Mouse (Mus musculus) spleen, postnatal 4 days (tissue): ENCODE results near the gene Erc1.

Source experiments
- DNase-seq, 2 experiments: peaks; one replicate each; pipeline ENCODE4 v3.0.0; 2022; ENCODE audit warnings: low spot score in 2 of 2

Erc1 gene

GRCm38 (mm10) chr6:119590872-119591271, 257.1 kb downstream of the Erc1 start:
- no peak for DNase-seq

DNA sequence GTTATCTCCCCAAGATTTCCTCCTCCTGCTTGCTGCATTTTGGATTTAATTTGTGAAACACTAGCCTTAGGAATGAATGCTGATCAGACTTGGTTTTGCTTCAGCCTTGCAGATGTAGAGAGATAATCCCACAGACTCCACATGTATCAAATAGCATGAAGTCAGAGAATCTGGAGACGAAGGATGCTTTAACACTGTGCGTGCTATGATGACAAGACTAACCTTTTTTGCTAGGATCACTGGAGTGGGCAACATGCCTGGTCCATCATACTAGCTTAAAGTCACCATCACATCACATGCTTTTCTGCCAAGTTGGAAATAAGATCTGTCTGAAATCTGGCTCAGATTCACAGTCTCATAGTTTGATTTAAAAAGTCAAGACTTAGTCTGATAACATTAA, 260.1 kb downstream of the Erc1 start:
- no peak for DNase-seq

GRCm38 (mm10) chr6:119587454-119587853, 260.5 kb downstream of the Erc1 start:
- no peak for DNase-seq

DNA sequence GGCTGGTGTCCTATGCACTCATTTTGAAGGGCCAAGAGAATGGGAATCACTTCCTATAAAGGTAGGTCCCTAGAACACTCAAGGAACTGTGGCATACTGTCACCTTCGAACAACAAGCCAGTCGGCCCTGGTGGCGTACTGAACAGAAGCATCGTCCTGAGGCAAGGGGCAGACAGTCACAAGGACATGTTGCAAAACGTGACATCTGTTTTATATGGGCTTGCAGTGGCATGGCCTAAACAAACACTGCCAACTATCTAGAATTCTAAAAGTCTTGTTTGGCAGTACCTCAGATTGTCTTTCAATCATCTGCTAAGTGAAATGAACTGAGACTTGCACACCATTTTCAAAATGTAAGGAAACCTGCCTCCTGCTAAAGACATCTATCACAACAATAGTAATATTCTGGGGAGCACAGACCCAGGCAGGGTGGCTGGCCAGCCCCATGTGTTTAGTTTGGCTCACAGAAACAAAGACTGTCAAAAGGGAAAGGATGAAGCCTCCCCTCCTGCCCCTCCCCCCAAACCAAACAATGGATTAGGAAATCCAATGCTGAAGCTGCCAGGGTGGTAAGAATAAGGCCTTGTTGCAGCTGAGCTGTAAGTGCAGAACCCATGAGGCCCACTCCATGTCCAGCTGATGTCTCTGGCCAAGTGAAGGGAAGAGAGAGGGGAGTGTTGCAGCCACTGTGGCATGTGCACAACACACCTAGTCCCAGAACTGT, 262.2 kb downstream of the Erc1 start:
- DNase-seq: no peak

GRCm38 (mm10) chr6:119584061-119584460, 263.9 kb downstream of the Erc1 start:
- no peak for DNase-seq

- DNase-seq: no peak
Measured at GRCm38 (mm10) chr6:119583165-119583564, 264.8 kb downstream of the Erc1 start.

DNA sequence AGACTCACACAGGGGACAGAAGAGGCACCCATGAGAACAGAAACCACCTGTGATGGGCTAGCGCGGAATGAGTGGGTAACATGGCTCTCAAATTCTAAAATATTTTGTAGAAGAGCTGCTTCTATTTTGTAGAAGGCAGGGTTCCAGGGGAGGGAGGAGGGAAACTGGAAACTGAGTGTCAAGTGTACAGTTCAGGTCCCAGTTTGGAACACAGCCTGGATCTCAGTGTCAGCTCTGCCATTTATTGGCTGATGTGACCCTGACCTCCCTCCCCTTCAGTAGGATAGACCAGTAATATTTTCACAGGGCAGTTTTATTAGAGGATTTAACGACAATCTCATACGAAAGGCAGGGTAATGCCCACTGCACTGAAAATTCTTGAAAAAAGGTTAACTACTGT, 271.3 kb downstream of the Erc1 start:
- DNase-seq: no peak

- no peak for DNase-seq
Measured at GRCm38 (mm10) chr6:119575331-119575730, 272.6 kb downstream of the Erc1 start.

- no peak for DNase-seq
Measured at GRCm38 (mm10) chr6:119572296-119572695, 275.7 kb downstream of the Erc1 start.

DNA sequence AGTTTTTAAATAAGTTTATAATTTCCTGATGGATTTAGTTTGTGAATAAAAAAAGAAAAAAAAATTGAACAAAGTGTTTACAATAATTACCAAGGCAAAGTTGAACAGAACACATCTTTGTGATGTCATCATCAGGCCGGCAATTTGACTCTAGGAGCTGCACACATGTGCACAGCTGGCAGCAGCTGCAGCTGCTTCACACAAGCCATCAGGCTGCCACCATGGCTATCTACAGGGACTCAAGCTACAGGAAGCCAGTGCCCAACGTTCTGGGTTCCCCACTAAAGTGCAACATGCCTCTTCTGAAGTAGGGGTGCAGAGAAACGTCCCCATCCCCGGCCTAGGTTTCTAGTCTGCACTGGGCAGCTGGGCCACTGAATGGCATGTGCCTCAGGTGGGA, 277.2 kb downstream of the Erc1 start:
- DNase-seq: no peak

DNA sequence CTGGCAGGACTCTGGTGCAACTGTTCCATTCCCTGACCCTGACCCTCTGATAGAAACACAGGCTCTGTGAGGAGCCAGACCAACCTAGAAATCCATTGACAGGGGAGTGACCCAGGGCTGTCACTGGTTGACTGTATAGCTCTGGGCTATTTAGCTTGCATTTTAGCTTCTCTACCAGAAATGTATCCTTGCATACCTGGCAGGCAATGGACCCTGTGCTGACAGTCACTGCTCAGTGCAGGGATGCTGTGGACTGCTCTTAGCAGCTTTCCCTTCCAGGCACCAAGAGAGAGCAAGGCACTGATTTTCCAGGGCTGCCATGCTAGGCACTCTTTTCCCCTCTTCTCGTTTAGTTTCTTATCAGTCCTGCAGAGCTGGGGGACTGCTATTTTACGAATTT, 279.6 kb downstream of the Erc1 start:
- DNase-seq: no peak

GRCm38 (mm10) chr6:119565451-119566379, 282.3 kb downstream of the Erc1 start:
- DNase-seq: no peak

- DNase-seq: no peak
Measured at GRCm38 (mm10) chr6:119562558-119562957, 285.4 kb downstream of the Erc1 start.

DNA sequence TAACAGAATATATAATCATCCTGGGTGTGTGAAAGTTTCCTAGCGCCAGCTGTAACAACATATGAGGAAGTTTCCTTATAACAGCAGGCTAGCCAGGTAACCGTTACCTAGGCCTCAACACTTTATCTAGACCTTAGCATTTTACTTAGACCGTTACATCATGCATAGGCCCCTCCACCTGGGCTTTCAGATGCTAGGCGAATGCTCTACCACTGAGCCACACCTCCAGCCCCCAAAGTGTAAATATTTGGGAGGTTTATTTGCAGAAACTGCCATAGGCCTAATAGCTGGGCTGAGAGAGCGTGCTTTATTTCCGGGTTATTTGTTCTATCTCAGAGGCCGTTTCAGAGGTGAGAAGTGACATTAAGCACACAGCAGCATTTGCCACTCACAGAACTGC, 289.1 kb downstream of the Erc1 start:
- no peak for DNase-seq

- no peak for DNase-seq
Measured at GRCm38 (mm10) chr6:119554439-119554838, 293.5 kb downstream of the Erc1 start.

GRCm38 (mm10) chr6:119544518-119544864, 303.5 kb downstream of the Erc1 start:
- DNase-seq: no peak

GRCm38 (mm10) chr6:119543803-119544517, 304.0 kb downstream of the Erc1 start, which contains the start of gene Wnt5b:
Wnt5b (minus strand) TSS chr6:119544347.
- DNase-seq: no peak

DNA sequence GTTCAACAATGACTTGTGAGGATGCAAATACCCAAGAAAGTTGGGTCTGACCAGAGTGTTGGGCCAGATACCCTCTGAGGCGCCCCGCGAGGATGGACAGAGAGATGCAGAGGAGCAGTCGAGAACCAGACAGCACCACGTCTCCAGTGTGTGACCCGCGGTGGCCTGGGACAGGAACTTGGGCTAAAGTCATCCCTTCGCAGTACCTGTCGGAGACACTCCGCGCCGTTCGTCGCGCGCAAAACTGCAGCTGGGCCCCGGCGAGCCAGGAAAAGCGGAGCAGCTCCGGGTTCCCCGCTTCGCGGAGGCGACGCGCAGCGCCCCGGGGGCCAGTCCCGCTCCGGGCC, 304.5 kb downstream of the Erc1 start:
- DNase-seq: no peak

DNA sequence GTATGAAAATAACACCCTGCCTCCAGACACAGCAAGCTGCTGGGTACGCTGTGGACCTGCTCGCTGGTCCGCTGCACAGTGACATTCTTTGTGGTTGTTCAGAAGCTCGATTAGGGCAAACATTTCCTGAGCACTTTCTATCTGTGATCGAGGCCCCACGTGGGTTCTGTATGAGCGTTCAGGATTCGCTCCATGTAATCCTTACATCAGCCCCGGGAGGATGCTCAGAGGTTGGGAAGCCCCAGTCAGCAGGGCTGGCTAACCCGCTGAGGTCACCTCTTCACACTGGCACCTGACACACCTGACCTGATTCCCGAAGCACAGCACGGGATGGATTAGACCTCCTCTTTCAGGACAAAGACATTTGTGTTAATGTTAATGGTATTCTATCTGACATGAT, 312.1 kb downstream of the Erc1 start:
- no peak for DNase-seq

- no peak for DNase-seq
Measured at GRCm38 (mm10) chr6:119533170-119533709, 314.7 kb downstream of the Erc1 start.

DNA sequence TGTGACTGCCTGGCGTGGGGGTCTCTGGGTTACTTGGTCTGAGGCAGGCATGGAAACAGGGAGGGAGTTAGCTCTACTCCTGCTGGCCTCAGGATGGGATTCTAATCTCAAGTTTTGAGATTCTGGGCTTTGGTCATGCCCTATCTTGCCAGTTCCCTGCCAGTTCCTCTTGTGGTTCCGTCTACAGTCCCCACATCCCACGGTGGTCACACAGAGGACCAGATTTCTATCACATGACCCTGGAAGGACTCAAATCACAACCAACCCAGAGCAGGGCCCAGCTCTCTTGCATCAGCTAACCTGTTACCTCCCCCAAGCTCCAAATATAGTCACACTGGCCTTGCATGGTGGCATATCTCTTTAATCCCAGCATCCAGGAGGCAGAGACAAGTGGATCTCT, 318.3 kb downstream of the Erc1 start:
- DNase-seq: no peak

GRCm38 (mm10) chr6:119526498-119526897, 321.5 kb downstream of the Erc1 start:
- DNase-seq: no peak
